Mouse (Mus musculus): ENCODE measurements around the gene Pcdh15. TPM values are rescaled to one million over a fixed set of nuclear protein-coding genes. Genes with fewer than 3 reads are reported as not detected.

Pcdh15 gene
- polyA plus RNA-seq, 1 experiment: not detected

DNA sequence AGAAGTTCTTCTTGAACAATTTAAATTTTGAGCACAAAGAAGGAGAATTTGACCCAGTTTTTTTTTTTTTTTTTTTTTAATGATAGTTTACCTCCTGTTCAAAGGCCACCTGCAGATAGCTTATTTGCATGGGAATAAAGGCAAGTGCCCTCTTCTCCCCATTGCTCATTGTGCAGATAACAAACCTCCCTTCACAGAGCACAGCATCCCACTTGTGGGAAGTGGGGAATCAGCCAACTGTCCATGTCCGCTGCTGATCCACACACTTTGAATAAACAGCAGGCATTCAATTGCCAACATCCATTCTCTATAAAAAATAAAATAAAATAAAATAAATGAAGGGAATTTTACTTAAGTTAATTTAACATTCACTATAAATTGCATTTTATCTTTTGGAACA is 1015.0 kb downstream of the Pcdh15 start:
- H3K4me3 ChIP-seq (replicated peaks): no peak overlapping the region
- peaks cover 7% of the 10 kb centered on the region; the same call in 1 of the 2 replicates for H3K9me3 ChIP-seq (ENCODE audit: control insufficient read depth, low read length)
- H3K36me3 ChIP-seq (ENCODE audit: control insufficient read depth): no peaks in the 10 kb centered on the region
- no peaks in the 10 kb centered on the region for H3K4me1 ChIP-seq (ENCODE audit: control insufficient read depth)
- H3K27me3 ChIP-seq (ENCODE audit: control insufficient read depth): no peaks in the 10 kb centered on the region
- TF ChIP-seq GATA1 (IDR thresholded peaks at IDR 0.05; ENCODE audit: low read length): no peak
- no peak for TF ChIP-seq TAL1 (IDR thresholded peaks at IDR 0.05; ENCODE audit: low read length)

DNA sequence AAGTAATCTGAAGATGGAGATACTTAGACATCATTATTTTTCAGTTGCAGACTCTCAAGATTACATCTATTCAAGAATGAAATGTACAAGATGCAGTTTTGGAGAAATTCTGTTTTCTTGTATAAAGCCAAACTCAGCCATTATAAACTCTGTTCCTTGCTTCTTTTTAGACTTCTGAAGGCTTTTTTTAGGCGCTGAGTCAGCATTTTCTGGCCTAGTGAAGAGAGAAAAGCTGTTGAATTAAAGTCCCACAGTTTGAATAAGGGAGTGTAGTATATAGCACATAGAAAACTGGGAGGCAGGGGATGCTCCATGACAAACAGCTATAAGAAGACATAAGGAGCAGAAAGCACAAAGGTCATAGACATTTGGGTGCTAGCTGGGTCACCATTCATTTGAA is 1017.7 kb downstream of the Pcdh15 start:
- no peaks in the 10 kb centered on the region for H3K4me1 ChIP-seq (ENCODE audit: control insufficient read depth)
- TF ChIP-seq TAL1 (IDR thresholded peaks at IDR 0.05; ENCODE audit: low read length) (no peak), GATA1 (IDR thresholded peaks at IDR 0.05; ENCODE audit: low read length) (no peak)
- H3K36me3 ChIP-seq (ENCODE audit: control insufficient read depth): no peaks in the 10 kb centered on the region

DNA sequence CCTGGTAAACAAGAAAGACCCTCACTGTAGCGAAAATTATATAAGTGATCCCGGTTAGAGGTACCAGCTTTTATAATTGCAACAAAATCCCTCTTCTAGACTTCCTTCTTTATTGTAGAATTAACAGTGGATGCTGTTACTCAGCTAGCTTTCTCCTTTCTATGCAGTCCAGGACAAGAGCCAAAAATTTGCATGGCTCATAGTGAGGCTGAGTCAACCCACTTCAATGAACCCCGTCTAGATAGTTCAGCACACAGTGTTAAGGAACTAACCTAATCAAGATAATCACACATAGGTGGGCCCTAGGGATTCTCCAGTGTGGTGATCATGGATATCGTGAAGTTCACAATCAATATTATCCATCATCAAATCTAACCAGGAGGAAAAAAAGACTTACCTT is 1024.3 kb downstream of the Pcdh15 start:
- no peaks in the 10 kb centered on the region for H3K27me3 ChIP-seq (ENCODE audit: control insufficient read depth)
- no peak for TF ChIP-seq GATA1 (IDR thresholded peaks at IDR 0.05; ENCODE audit: low read length)
- TF ChIP-seq TAL1 (IDR thresholded peaks at IDR 0.05; ENCODE audit: low read length): no peak
- no peaks in the 10 kb centered on the region for H3K36me3 ChIP-seq (ENCODE audit: control insufficient read depth)

More for the DNA sequence above, 1017.7 kb downstream of the Pcdh15 start:
- H3K9me3 ChIP-seq (ENCODE audit: control insufficient read depth, low read length): peaks cover 8% of the 10 kb centered on the region; the same call in 1 of the 2 replicates
- H3K4me3 ChIP-seq (replicated peaks): no peak overlapping the region
- H3K27me3 ChIP-seq (ENCODE audit: control insufficient read depth): no peaks in the 10 kb centered on the region

DNA sequence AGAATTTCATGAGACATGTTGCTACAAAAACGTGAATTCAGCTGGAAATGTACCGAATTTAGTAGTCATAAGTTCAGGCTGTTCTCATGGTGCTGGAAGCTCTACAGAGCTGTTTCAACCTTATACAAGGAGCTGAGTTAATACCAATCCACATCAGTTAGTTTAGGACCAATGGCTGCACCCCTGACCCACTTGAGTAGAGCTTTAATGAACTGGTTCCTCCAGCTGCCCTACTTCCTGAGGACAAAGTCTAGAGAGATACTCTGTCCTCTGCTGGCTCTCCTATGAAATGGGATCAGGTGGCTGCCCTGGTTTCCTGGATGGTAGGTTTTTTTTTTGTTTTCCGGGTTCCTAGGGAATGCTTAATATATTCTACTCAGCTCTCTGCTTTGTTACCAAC is 1030.0 kb downstream of the Pcdh15 start:
- TF ChIP-seq GATA1 (IDR thresholded peaks at IDR 0.05; ENCODE audit: low read length): no peak
- no peak for TF ChIP-seq TAL1 (IDR thresholded peaks at IDR 0.05; ENCODE audit: low read length)
- Histone ChIP-seq H3K4me3 (replicated peaks) (no peak overlapping the region), H3K36me3 (ENCODE audit: control insufficient read depth) (no peaks in the 10 kb centered on the region), H3K9me3 (ENCODE audit: control insufficient read depth, low read length) (peaks cover 8% of the 10 kb centered on the region; the same call in 1 of the 2 replicates), H3K27me3 (ENCODE audit: control insufficient read depth) (no peaks in the 10 kb centered on the region), H3K4me1 (ENCODE audit: control insufficient read depth) (no peaks in the 10 kb centered on the region)

More for the DNA sequence above, 1024.3 kb downstream of the Pcdh15 start:
- H3K4me1 ChIP-seq (ENCODE audit: control insufficient read depth): no peaks in the 10 kb centered on the region
- no peak overlapping the region for H3K4me3 ChIP-seq (replicated peaks)
- 0 out of 2 replicates have a peak, but pooled peaks cover 7% of the 10 kb centered on the region for H3K9me3 ChIP-seq (ENCODE audit: control insufficient read depth, low read length)

DNA sequence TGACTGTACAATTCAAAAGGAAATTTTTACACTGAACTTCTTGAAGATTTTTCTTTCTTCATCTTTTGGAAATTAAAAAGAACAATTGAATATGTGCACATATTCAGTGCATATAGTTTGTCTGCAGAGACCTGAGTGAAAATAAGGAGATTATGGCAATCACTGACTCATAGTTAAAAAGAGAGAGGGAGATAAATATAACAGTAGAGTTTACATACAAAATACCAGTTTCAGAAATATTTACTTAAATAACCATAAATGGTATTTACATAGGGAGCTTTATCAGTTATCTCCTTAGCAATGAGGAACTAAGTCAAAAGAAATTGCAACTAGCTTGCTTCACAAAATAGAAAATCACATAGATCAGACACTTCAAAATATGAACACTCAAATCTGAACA is 1030.5 kb downstream of the Pcdh15 start:
- no peaks in the 10 kb centered on the region for H3K36me3 ChIP-seq (ENCODE audit: control insufficient read depth)
- no peak overlapping the region for H3K4me3 ChIP-seq (replicated peaks)
- no peaks in the 10 kb centered on the region for H3K4me1 ChIP-seq (ENCODE audit: control insufficient read depth)
- peaks cover 8% of the 10 kb centered on the region; the same call in 1 of the 2 replicates for H3K9me3 ChIP-seq (ENCODE audit: control insufficient read depth, low read length)
- TF ChIP-seq TAL1 (IDR thresholded peaks at IDR 0.05; ENCODE audit: low read length) (no peak), GATA1 (IDR thresholded peaks at IDR 0.05; ENCODE audit: low read length) (no peak)
- no peaks in the 10 kb centered on the region for H3K27me3 ChIP-seq (ENCODE audit: control insufficient read depth)

DNA sequence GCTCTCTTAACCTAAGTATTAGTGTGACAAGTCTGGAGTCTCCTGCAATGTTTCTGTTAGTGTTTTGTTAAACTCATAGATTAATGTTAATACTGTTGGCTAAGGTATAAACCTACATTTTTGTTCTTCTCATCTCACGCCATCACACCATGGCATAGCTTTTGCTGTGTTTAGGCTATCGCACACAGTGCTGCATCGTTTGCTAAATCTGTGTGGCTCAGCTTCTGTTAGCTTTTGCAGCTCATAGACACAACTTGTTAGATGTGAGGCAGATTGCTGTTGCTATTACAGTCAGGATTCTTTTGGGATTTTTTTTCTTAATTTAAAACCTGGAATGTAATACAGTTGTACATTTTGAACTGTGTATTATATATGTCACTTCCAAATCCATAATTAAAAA is 1031.7 kb downstream of the Pcdh15 start:
- TF ChIP-seq TAL1 (IDR thresholded peaks at IDR 0.05; ENCODE audit: low read length): no peak
- no peak for TF ChIP-seq GATA1 (IDR thresholded peaks at IDR 0.05; ENCODE audit: low read length)
- H3K4me1 ChIP-seq (ENCODE audit: control insufficient read depth): no peaks in the 10 kb centered on the region
- H3K27me3 ChIP-seq (ENCODE audit: control insufficient read depth): no peaks in the 10 kb centered on the region
- H3K4me3 ChIP-seq (replicated peaks): no peak overlapping the region
- H3K9me3 ChIP-seq (ENCODE audit: control insufficient read depth, low read length): peaks cover 5% of the 10 kb centered on the region; the same call in 1 of the 2 replicates
- H3K36me3 ChIP-seq (ENCODE audit: control insufficient read depth): no peaks in the 10 kb centered on the region

DNA sequence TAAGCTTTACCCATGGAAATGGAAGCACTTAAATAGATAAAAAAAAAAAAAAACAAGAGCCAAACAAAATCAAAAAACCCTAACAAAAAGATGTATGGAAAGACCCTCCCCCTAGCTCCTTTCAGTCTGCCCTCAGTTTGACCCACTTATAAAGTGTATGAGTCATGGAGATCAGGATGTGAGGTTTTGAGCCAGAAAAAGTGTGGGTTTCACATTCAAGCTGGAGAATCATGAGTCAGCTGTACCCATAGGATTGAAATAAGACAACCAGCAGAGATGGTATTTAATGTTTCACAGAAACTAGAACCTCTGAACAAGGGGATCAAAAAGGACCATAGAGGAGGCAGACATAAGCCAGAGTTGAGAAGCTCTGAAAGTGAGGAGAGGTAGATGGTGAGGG is 1048.8 kb downstream of the Pcdh15 start:
- no peak overlapping the region for H3K4me3 ChIP-seq (replicated peaks)
- H3K4me1 ChIP-seq (ENCODE audit: control insufficient read depth): no peaks in the 10 kb centered on the region
- H3K27me3 ChIP-seq (ENCODE audit: control insufficient read depth): no peaks in the 10 kb centered on the region
- H3K36me3 ChIP-seq (ENCODE audit: control insufficient read depth): no peaks in the 10 kb centered on the region
- TF ChIP-seq GATA1 (IDR thresholded peaks at IDR 0.05; ENCODE audit: low read length) (no peak), TAL1 (IDR thresholded peaks at IDR 0.05; ENCODE audit: low read length) (no peak)
- peaks cover 2% of the 10 kb centered on the region; the same call in 1 of the 2 replicates for H3K9me3 ChIP-seq (ENCODE audit: control insufficient read depth, low read length)

DNA sequence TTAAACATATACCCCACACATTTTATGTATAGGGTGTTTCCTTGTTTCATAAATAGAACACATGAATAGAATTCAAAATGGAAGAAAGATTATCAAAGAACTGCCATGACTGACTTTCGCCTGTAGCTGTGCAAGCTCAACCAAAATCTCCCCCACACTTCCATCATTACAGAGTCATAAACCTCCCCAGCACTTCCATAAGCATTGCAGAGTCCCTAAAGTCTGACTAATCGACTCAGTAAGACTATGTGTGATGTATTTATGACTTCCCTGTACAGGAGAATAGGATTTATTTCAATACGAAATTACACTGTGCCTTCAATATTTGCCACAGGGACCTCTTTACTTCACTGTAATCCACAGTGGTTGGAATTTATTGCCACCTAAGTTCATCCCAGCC is 1082.8 kb downstream of the Pcdh15 start:
- Histone ChIP-seq H3K9me3 (ENCODE audit: control insufficient read depth, low read length) (peaks cover under 1% of the 10 kb centered on the region; the same call in 1 of the 2 replicates), H3K4me3 (replicated peaks) (no peak overlapping the region), H3K4me1 (ENCODE audit: control insufficient read depth) (no peaks in the 10 kb centered on the region), H3K36me3 (ENCODE audit: control insufficient read depth) (no peaks in the 10 kb centered on the region), H3K27me3 (ENCODE audit: control insufficient read depth) (no peaks in the 10 kb centered on the region)
- no peak for TF ChIP-seq TAL1 (IDR thresholded peaks at IDR 0.05; ENCODE audit: low read length)
- no peak for TF ChIP-seq GATA1 (IDR thresholded peaks at IDR 0.05; ENCODE audit: low read length)

DNA sequence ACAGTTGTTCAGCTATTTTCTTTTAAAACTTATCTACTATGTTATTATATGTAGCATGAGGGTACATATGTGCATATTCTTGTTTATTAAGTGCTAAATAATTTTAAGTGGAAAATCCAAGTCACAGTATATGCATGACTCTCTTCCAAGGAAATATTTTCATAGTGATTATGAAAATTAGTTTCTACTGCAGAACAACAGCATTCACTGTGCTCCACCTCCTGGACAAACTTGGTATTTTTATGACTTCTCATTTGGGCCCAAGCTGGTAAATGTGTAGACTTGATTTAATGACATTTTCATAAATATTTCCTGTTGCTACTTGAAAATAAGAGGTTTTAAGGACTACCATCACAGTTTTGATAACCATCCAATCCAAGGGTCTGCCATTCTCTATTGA is 1104.5 kb downstream of the Pcdh15 start:
- no peak overlapping the region for H3K4me3 ChIP-seq (replicated peaks)
- no peaks in the 10 kb centered on the region for H3K4me1 ChIP-seq (ENCODE audit: control insufficient read depth)
- no peaks in the 10 kb centered on the region for H3K9me3 ChIP-seq (ENCODE audit: control insufficient read depth, low read length)
- H3K36me3 ChIP-seq (ENCODE audit: control insufficient read depth): no peaks in the 10 kb centered on the region
- H3K27me3 ChIP-seq (ENCODE audit: control insufficient read depth): no peaks in the 10 kb centered on the region
- no peak for TF ChIP-seq GATA1 (IDR thresholded peaks at IDR 0.05; ENCODE audit: low read length)
- no peak for TF ChIP-seq TAL1 (IDR thresholded peaks at IDR 0.05; ENCODE audit: low read length)

DNA sequence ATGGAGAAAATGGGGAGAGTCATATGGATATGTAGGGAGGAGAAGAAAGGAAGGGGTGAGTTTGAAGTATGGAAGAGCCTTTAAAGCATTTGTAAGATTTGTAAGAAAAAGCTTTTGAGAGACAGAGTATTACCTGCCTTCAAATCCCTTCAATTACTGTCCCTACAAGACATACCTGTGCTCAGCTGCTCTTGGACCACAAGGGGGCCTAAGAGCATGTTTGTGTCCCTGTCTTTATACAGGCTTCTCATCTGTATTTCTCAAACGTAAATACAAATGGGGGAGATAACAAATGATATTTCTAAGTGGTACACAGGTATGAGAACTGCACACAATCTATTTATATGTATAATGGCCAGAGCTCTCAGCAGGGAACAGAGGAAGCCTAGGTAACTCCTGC is 1118.1 kb downstream of the Pcdh15 start:
- TF ChIP-seq GATA1 (IDR thresholded peaks at IDR 0.05; ENCODE audit: low read length): no peak
- TF ChIP-seq TAL1 (IDR thresholded peaks at IDR 0.05; ENCODE audit: low read length): no peak
- no peaks in the 10 kb centered on the region for H3K36me3 ChIP-seq (ENCODE audit: control insufficient read depth)
- H3K27me3 ChIP-seq (ENCODE audit: control insufficient read depth): no peaks in the 10 kb centered on the region
- peaks cover 2% of the 10 kb centered on the region; the same call in 1 of the 2 replicates for H3K9me3 ChIP-seq (ENCODE audit: control insufficient read depth, low read length)
- H3K4me3 ChIP-seq (replicated peaks): no peak overlapping the region
- no peaks in the 10 kb centered on the region for H3K4me1 ChIP-seq (ENCODE audit: control insufficient read depth)
